Mouse (Mus musculus): Measurements from ENCODE around the gene Hnrnpr.
A peak's percentile ranks its signal among the peaks of the same experiment; 100 is the strongest.

- TF ChIP-seq GATA1 (IDR thresholded peaks at IDR 0.05; ENCODE audit: low read length) (peak; percentile 53; the same call in 1 of the 2 replicates), TAL1 (IDR thresholded peaks at IDR 0.05; ENCODE audit: low read length) (no peak)
These were observed at the start of gene Hnrnpr for GRCm38 (mm10) chr4:136310229-136311041.

Measured in erythroblast, embryonic 14.5 days (primary cell).